18 mouse cellular contexts compared by ENCODE assay signal in the genomic region with DNA sequence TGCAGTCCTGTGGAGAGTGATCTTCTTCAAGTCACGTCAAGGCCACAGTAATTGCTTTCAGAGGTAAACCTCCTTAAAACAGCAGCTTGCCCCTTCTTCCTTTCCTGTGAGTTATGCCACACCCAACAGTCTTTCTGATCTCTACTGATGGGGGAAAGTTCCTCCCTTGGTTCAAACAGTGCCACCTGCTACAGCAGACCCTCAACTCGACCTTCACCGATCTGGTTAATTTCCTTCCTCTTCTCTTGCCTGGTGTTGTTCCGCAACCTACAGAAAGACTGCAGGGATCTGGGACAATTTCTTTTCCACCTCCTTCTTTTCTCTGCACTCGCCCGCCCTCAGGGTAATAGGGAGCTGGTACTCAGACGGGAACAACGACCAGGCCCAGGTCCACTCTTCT. TPM values are rescaled to one million over a fixed set of nuclear protein-coding genes. Genes with fewer than 3 reads are reported as not detected.
"Had no signal": no experiment of that assay in that cellular context is flagged by ENCODE, and none has a peak within 500 bp of the region (broad histone marks: within the 10 kb centered on the region; RNA-seq: fewer than 3 reads in every experiment).

No protein-coding gene starts in this region.

- H3K4me2 ChIP-seq: lung, embryonic 14.5 days; midbrain, embryonic 11.5 days; midbrain, embryonic 13.5 days; midbrain, embryonic 15.5 days; neural tube, embryonic 12.5 days; stomach, embryonic 15.5 days had no signal

- H3K9me3 ChIP-seq: midbrain, embryonic 13.5 days; midbrain, embryonic 15.5 days; neural tube, embryonic 12.5 days; stomach, embryonic 15.5 days had no signal

- H3K9ac ChIP-seq: lung, embryonic 14.5 days; midbrain, embryonic 13.5 days; midbrain, embryonic 15.5 days; neural tube, embryonic 12.5 days; stomach, embryonic 15.5 days had no signal

- H3K27ac ChIP-seq: midbrain, embryonic 13.5 days; midbrain, embryonic 15.5 days; neural tube, embryonic 12.5 days; stomach, embryonic 15.5 days; stomach, postnatal 0 days had no signal

- H3K36me3 ChIP-seq: midbrain, embryonic 13.5 days; midbrain, embryonic 15.5 days; neural tube, embryonic 12.5 days; stomach, embryonic 15.5 days had no signal

- ATAC-seq: midbrain, embryonic 13.5 days; midbrain, embryonic 15.5 days had no signal

- H3K27me3 ChIP-seq: midbrain, embryonic 13.5 days; midbrain, embryonic 15.5 days; neural tube, embryonic 12.5 days; stomach, embryonic 15.5 days had no signal

- H3K4me3 ChIP-seq: midbrain, embryonic 13.5 days; midbrain, embryonic 15.5 days; neural tube, embryonic 12.5 days; stomach, embryonic 15.5 days had no signal

- H3K4me1 ChIP-seq: midbrain, embryonic 13.5 days; midbrain, embryonic 15.5 days; neural tube, embryonic 12.5 days; stomach, embryonic 15.5 days had no signal

- DNase-seq: lung, adult 18-20 months; lung, embryonic 14.5 days; lung, postnatal 10 days; lung, postnatal 4 days; right cerebral cortex, postnatal 14 days; thymus, adult 2 months; thymus, postnatal 25 days; thymus, postnatal 4 days had no signal

RNA-seq across cellular contexts. Expression of gene Slc5a7, which starts 48.8 kb away (rescaled TPM):
- total RNA-seq: monocyte, adult 5-6 weeks; neutrophil, adult 5-6 weeks had no signal
- polyA plus RNA-seq: liver, embryonic 16.5 days; spleen, adult 2 months; thymus, adult 2 months had no signal
